Mouse (Mus musculus) thymus, adult 2 months (tissue): Measurements from ENCODE around the gene Nek11. TPM values are rescaled to one million over a fixed set of nuclear protein-coding genes. Genes with fewer than 3 reads are reported as not detected.

Experiments used
- DNase-seq: peaks from one replicate; pipeline ENCODE4 v3.0.0; 2021
- H3K27ac ChIP-seq: fragments of 200-500 bp; 2 replicates; pipeline ENCODE4 v1.5.1; 2012; ENCODE audit warnings: low read length, control low read depth; ENCODE audit not compliant: control insufficient read depth, insufficient read depth
- H3K27me3 ChIP-seq: fragments of 200-500 bp; 2 replicates; pipeline ENCODE4 v1.6.1; 2012; ENCODE audit warnings: mild to moderate bottlenecking, low read length, moderate library complexity, mixed read lengths; ENCODE audit not compliant: control insufficient read depth, insufficient read depth
- H3K36me3 ChIP-seq: fragments of 200-500 bp; 2 replicates; pipeline ENCODE4 v1.6.1; 2012; ENCODE audit warnings: mild to moderate bottlenecking, low read length, moderate library complexity; ENCODE audit not compliant: control insufficient read depth, insufficient read depth
- H3K4me1 ChIP-seq: fragments of 200-500 bp; replicated peaks from 2 replicates; pipeline ENCODE4 v1.6.1; 2012; ENCODE audit warnings: low read length; ENCODE audit not compliant: control insufficient read depth, insufficient read depth
- H3K4me3 ChIP-seq: fragments of 200-500 bp; 2 replicates; pipeline ENCODE4 v1.5.1; 2012; ENCODE audit warnings: mild to moderate bottlenecking, low read length, control low read depth, moderate library complexity; ENCODE audit not compliant: control insufficient read depth, insufficient read depth
- CTCF ChIP-seq: fragments of 200-500 bp; IDR thresholded peaks from 2 replicates; pipeline ENCODE4 v1.5.1; 2012; ENCODE audit warnings: mild to moderate bottlenecking, control low read depth, low read length, moderate library complexity, borderline replicate concordance; ENCODE audit not compliant: control insufficient read depth, poor library complexity, insufficient read depth; ENCODE audit errors: extremely low read depth
- POLR2A ChIP-seq: fragments of 200-500 bp; IDR thresholded peaks from 2 replicates; pipeline ENCODE4 v1.6.1; 2012; ENCODE audit warnings: mild to moderate bottlenecking, low read length, control low read depth, moderate library complexity; ENCODE audit not compliant: control insufficient read depth, poor library complexity, insufficient read depth; ENCODE audit errors: extremely low read depth
- WGBS: fragments of 180-500 bp; shearing (Covaris S2); methylation state at CpG from one replicate; pipeline ENCODE4 v1.1.7; 2018; 5-methylcytosine and 5-hydroxymethylcytosine counted together
- polyA plus RNA-seq: library from polyadenylated mRNA; depleted of rRNA; stranded (reverse); fragments of >200 nt; gene quantifications from 2 replicates; pipeline ENCODE4 v1.2.3, GENCODE M21; 2012

Gene Nek11
- polyA plus RNA-seq, 1 experiment: 0.11 TPM

DNA sequence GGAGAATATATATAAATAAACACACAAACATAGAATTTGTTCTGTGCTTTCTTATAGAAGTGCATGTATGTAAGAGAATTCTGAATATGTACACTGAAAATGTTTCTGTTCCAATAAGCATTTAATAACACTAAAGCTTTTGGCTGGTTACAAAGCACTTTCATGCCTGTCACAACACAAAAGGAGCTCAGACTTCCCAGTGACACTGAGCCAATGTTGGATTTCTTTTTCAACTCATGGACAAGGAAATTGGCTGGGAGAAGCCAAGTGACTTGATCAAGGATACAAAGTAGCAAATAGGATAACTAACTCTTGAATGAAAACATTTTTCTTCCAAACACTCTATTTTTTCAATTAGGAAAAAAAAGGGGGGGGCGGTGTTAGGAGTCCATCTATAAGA is 93.9 kb downstream of the Nek11 start:
- H3K27ac ChIP-seq: no peak overlapping the region
- WGBS: 98% methylated on average over 1 of the region's 1 CpGs
- H3K4me3 ChIP-seq: no peak overlapping the region
- H3K27me3 ChIP-seq: no peaks in the 10 kb centered on the region
- TF ChIP-seq CTCF: no peak
- TF ChIP-seq POLR2A: no peak
- H3K4me1 ChIP-seq: no peaks in the 10 kb centered on the region
- DNase-seq: no peak
- H3K36me3 ChIP-seq: no peaks in the 10 kb centered on the region

DNA sequence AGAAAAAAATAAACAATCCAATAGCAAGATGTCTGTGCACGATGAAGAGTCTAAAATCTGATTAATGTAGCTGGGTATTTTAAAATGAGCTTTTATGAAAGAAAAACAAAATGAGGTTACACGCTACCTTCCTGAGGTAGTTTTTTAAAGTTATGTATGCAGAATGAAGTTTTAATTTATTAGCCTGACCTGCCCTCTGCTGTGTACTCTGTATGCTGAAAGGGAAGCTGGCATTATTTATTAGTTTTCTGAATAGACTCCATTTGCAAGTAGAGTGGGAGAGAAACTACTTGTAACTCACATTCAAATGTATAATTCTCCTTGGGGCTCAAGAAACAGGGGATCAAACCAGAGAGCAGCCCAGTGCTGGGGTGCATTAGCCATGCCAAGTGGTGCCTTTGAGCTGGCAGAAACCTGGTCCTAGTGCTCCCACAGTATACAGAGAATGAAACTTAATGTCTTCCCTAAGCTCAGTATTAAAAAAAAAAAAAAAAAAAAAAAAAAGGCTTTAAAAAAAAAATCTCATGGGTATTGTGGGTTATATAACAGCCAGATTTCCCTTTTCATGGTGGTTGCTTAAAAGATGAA is 94.5 kb downstream of the Nek11 start:
- no peaks in the 10 kb centered on the region for H3K4me1 ChIP-seq
- TF ChIP-seq POLR2A (no peak), CTCF (no peak)
- no peak overlapping the region for H3K4me3 ChIP-seq
- no peak overlapping the region for H3K27ac ChIP-seq
- H3K27me3 ChIP-seq: no peaks in the 10 kb centered on the region
- H3K36me3 ChIP-seq: no peaks in the 10 kb centered on the region
- 90% methylated on average over 2 of the region's 2 CpGs for WGBS
- no peak for DNase-seq

DNA sequence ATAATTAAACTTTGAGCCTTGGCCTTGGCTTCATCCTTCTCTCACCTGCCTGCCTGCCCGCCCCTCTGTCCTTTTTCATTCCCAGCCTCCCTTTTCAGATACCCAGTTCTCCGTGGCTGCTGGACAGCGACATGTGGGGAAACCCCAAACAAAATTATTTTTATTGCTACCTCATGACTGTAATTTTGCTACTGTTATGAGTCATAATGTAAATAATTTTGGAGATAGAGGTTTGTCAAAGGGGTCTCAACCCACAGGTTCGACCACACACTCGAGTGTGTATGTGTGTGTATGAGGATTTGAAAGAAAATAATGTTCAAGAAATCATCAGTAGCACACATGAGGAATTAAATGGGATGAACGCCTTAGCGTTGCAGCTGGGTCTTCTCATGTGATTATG is 110.7 kb downstream of the Nek11 start:
- TF ChIP-seq CTCF (no peak), POLR2A (no peak)
- Histone ChIP-seq H3K27ac (no peak overlapping the region), H3K27me3 (no peaks in the 10 kb centered on the region), H3K4me1 (no peaks in the 10 kb centered on the region), H3K4me3 (no peak overlapping the region), H3K36me3 (no peaks in the 10 kb centered on the region)
- 43% methylated on average over 7 of the region's 7 CpGs for WGBS
- DNase-seq: no peak

DNA sequence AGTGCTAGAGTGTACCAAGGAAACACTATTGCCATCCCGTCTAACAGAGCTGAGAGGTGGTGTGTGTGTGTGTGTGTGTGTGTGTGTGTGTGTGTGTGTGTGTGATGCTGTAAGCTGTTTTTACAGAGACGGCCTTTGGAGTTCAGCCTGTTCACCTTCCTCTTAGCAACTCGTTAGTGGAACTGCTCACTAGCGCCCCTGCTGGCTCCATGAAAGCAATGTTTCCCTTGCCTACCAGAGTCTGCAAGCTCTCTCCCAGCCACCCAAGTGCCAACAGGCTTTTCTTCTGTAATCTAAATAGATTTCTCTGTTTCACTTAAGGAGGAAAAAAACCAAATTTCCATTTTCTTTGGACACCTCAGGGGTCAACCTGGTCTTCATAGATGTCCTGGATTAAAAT is 112.6 kb downstream of the Nek11 start:
- WGBS: 33% methylated on average over 4 of the region's 4 CpGs
- Histone ChIP-seq H3K36me3 (no peaks in the 10 kb centered on the region), H3K27ac (no peak overlapping the region), H3K27me3 (no peaks in the 10 kb centered on the region), H3K4me1 (no peaks in the 10 kb centered on the region), H3K4me3 (no peak overlapping the region)
- no peak for TF ChIP-seq CTCF
- TF ChIP-seq POLR2A: no peak
- no peak for DNase-seq

DNA sequence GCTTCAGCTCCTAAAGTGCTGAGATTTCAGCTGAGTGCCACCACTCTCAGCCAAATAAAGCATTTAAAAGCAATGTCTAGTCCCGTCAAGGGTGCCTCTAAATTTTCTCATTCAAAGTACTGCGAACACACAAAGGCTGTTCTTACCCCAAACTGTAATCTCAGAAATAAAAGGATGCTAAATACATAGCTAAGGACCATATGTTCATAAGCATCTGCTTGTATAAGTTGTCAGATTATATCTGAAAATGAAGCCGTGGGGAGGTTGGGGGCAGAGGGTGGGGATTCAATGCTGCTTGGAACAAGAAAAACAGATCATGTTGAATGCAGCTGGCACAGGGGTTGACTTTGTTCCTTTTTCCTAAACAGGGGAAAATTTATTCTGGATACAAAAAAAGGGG is 120.4 kb downstream of the Nek11 start:
- no peak for DNase-seq
- H3K4me1 ChIP-seq: no peaks in the 10 kb centered on the region
- 86% methylated on average over 3 of the region's 3 CpGs for WGBS
- H3K36me3 ChIP-seq: no peaks in the 10 kb centered on the region
- H3K27ac ChIP-seq: no peak overlapping the region
- no peak for TF ChIP-seq POLR2A
- no peak for TF ChIP-seq CTCF
- H3K4me3 ChIP-seq: no peak overlapping the region
- no peaks in the 10 kb centered on the region for H3K27me3 ChIP-seq

DNA sequence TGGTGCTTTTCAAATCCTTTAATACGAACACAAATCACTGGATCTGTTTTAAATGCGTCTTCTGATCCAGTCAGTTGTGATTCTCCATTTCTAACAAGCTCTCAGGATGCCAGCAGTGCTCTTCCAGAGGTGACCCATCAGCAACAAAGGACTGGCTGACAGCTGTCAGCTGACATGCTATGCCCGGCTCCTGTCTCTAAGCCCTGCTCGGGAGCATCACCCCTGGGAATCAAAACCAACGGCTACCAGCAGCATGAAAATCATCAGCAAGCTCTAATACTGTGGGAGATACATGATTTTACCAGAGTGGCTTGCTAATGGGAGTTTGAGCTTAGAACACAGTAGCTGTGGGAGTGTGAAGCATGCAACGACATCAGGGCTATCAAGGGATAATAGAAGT is 121.0 kb downstream of the Nek11 start:
- Histone ChIP-seq H3K4me1 (no peaks in the 10 kb centered on the region), H3K36me3 (no peaks in the 10 kb centered on the region), H3K27ac (no peak overlapping the region), H3K27me3 (no peaks in the 10 kb centered on the region), H3K4me3 (no peak overlapping the region)
- 78% methylated on average over 6 of the region's 6 CpGs for WGBS
- TF ChIP-seq CTCF (no peak), POLR2A (no peak)
- DNase-seq: no peak

DNA sequence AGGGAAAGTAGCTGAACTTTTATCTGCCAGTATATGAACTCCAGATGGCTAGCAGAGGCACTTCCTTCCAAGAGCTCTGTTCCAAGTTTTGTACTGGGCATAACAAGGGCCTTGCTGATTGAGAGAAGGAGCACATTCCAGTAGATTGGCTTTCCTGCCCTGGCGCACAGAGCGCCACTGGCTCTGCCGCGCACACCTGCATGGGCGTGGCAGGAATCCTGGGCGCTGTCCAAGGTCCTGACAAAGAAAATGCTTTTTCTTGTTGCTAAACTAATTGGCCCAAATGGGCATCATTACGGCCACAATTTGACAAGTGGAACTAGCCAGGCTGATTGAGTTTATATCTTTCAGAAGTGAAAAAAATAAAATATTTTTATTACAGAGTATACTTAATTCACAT is 123.1 kb downstream of the Nek11 start:
- Histone ChIP-seq H3K36me3 (no peaks in the 10 kb centered on the region), H3K4me1 (no peaks in the 10 kb centered on the region), H3K4me3 (no peak overlapping the region), H3K27ac (no peak overlapping the region), H3K27me3 (no peaks in the 10 kb centered on the region)
- WGBS: 20% methylated on average over 7 of the region's 7 CpGs
- TF ChIP-seq CTCF (no peak), POLR2A (no peak)
- DNase-seq: peak; percentile 7
